Mouse (Mus musculus): ENCODE data around the gene Clip2.
"Not testable (repeated sequence)": the region's sequence is repeated elsewhere in the genome, so short reads cannot be mapped to it uniquely, and the experiment has no call there.

Gene Clip2

GRCm38 (mm10) chr5:134458416-134458815 lies 93.8 kb downstream of the Clip2 start:
- DNase-seq (ENCODE audit: low spot score), result no peak

GRCm38 (mm10) chr5:134457371-134457770 lies 94.9 kb downstream of the Clip2 start:
- DNase-seq (ENCODE audit: low spot score), result no peak

GRCm38 (mm10) chr5:134456503-134456962 lies 95.7 kb downstream of the Clip2 start, which contains the start of gene Gtf2ird1:
Gtf2ird1 (minus strand) TSS chr5:134456716.
- DNase-seq (ENCODE audit: low spot score), result peak; percentile 38

GRCm38 (mm10) chr5:134455914-134456423 lies 96.3 kb downstream of the Clip2 start:
- DNase-seq (ENCODE audit: low spot score), result no peak

GRCm38 (mm10) chr5:134455186-134455895 lies 96.9 kb downstream of the Clip2 start:
- no peak for DNase-seq (ENCODE audit: low spot score)

- no peak for DNase-seq (ENCODE audit: low spot score)
Observed at GRCm38 (mm10) chr5:134454421-134454820, 97.8 kb downstream of the Clip2 start.

- no peak for DNase-seq (ENCODE audit: low spot score)
Observed at GRCm38 (mm10) chr5:134453577-134453976, 98.7 kb downstream of the Clip2 start.

- DNase-seq (ENCODE audit: low spot score), result not testable (repeated sequence)
Observed at GRCm38 (mm10) chr5:134446755-134447154, 105.5 kb downstream of the Clip2 start.

- no peak for DNase-seq (ENCODE audit: low spot score)
Observed at GRCm38 (mm10) chr5:134445895-134446294, 106.3 kb downstream of the Clip2 start.

GRCm38 (mm10) chr5:134445208-134445831 lies 106.9 kb downstream of the Clip2 start:
- DNase-seq (ENCODE audit: low spot score), result no peak

GRCm38 (mm10) chr5:134444473-134444872 lies 107.8 kb downstream of the Clip2 start:
- no peak for DNase-seq (ENCODE audit: low spot score)

- DNase-seq (ENCODE audit: low spot score), result no peak
Observed at GRCm38 (mm10) chr5:134442066-134442465, 110.2 kb downstream of the Clip2 start.

- DNase-seq (ENCODE audit: low spot score), result no peak
Observed at GRCm38 (mm10) chr5:134441105-134441504, 111.1 kb downstream of the Clip2 start.

GRCm38 (mm10) chr5:134440098-134440497 lies 112.1 kb downstream of the Clip2 start:
- no peak for DNase-seq (ENCODE audit: low spot score)

GRCm38 (mm10) chr5:134439481-134439880 lies 112.8 kb downstream of the Clip2 start:
- no peak for DNase-seq (ENCODE audit: low spot score)

Data from urinary bladder, postnatal 10 days (tissue).